ENCODE assay signal across 17 mouse cellular contexts in the genomic region with DNA sequence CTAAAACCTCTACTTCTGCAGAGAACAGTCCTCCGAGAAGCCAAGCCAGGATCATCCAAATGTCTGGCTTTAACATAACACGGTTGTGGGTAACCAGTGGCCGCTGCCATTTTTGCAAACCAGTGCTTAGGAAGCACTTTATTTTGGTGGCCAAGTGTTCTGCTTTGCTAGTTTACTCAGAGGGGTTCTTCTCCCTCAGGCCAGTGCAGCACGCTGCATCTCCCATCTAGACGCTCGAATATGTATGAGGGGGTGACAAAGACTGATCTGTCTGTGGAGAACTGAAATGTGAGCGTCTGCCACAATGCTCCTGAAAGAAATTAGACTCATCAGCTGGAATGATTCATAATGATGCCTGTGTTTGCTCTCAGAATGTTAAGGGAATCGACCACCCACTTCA. TPM values are rescaled to one million over a fixed set of nuclear protein-coding genes. Genes with fewer than 3 reads are reported as not detected.
DNase-seq lines count a peak whose midpoint lies in the region; ATAC-seq and TF ChIP-seq lines count a peak whose summit lies in the region.
"Had no signal": no experiment of that assay in that cellular context is flagged by ENCODE, and none has a peak within 500 bp of the region (broad histone marks: within the 10 kb centered on the region; RNA-seq: fewer than 3 reads in every experiment).

No protein-coding gene starts in this region.

- H3K4me1 ChIP-seq in hindbrain, embryonic 15.5 days (replicated peaks), result peaks cover 6% of the 10 kb centered on the region
- peaks cover 3% of the 10 kb centered on the region for H3K4me1 ChIP-seq in midbrain, embryonic 11.5 days (ENCODE audit: control insufficient read depth, insufficient read depth, low read length)
- H3K4me1 ChIP-seq: embryonic facial prominence, embryonic 13.5 days had no signal

- no peak overlapping the region for H3K4me2 ChIP-seq in hindbrain, embryonic 15.5 days
- no peak overlapping the region for H3K4me2 ChIP-seq in midbrain, embryonic 11.5 days
- H3K4me2 ChIP-seq: embryonic facial prominence, embryonic 13.5 days had no signal

- H3K36me3 ChIP-seq in hindbrain, embryonic 15.5 days, result no peaks in the 10 kb centered on the region
- H3K36me3 ChIP-seq in midbrain, embryonic 11.5 days (ENCODE audit: control insufficient read depth, insufficient read depth, low read length), result no peaks in the 10 kb centered on the region
- H3K36me3 ChIP-seq: embryonic facial prominence, embryonic 13.5 days had no signal

- no peak for TF ChIP-seq CTCF in brain, embryonic 14.5 days (IDR thresholded peaks at IDR 0.05; ENCODE audit: borderline replicate concordance, extremely low read depth, insufficient read depth, insufficient read length)

- TF ChIP-seq POLR2A in brain, embryonic 14.5 days (IDR thresholded peaks at IDR 0.05; ENCODE audit: borderline replicate concordance, extremely low read depth, insufficient read depth, insufficient read length, poor library complexity, severe bottlenecking), result no peak

- ATAC-seq in hindbrain, embryonic 15.5 days (ENCODE audit: low FRiP score, low read depth), result no peak
- ATAC-seq in midbrain, embryonic 11.5 days (ENCODE audit: low FRiP score), result 0 out of 2 replicates have a peak, but pooled peaks have one; percentile 42
- ATAC-seq: Patski had no signal

- 30% methylated on average over 8 of the region's 8 CpGs for WGBS in hindbrain, embryonic 15.5 days
- WGBS in midbrain, embryonic 11.5 days, result 67% methylated on average over 8 of the region's 8 CpGs

- no peak overlapping the region for H3K4me3 ChIP-seq in hindbrain, embryonic 15.5 days
- H3K4me3 ChIP-seq in midbrain, embryonic 11.5 days (ENCODE audit: low read depth, low read length), result no peak overlapping the region
- H3K4me3 ChIP-seq: embryonic facial prominence, embryonic 13.5 days had no signal

- H3K9ac ChIP-seq in hindbrain, embryonic 15.5 days, result no peak overlapping the region
- H3K9ac ChIP-seq in midbrain, embryonic 11.5 days (ENCODE audit: low read length), result 0 out of 2 replicates have a peak overlapping the region, but pooled peaks have one; percentile 4
- H3K9ac ChIP-seq: embryonic facial prominence, embryonic 13.5 days had no signal

- DNase-seq in frontal cortex, adult 2 months (ENCODE audit: extremely low spot score in 1 of 2, low spot score in 1 of 2), result peak; percentile 12 to 54
- DNase-seq in frontal cortex, postnatal 10 days (ENCODE audit: low spot score in 2 of 2), result no peak
- peak; percentile 66 for DNase-seq in brain, embryonic 14.5 days (ENCODE audit: low read depth)
- DNase-seq in midbrain, embryonic 11.5 days (ENCODE audit: low spot score, missing footprints), result peak; percentile 86
- no peak for DNase-seq in thymus, postnatal 25 days
- DNase-seq in urinary bladder, postnatal 36 days (ENCODE audit: low spot score in 2 of 2), result no peak
- DNase-seq in gastrocnemius, postnatal 10 days, result no peak
- DNase-seq: adrenal gland, postnatal 10 days; cerebellum, adult 11-12 months; kidney, postnatal 36 days; thymus, postnatal 4 days had no signal

- no peaks in the 10 kb centered on the region for H3K9me3 ChIP-seq in hindbrain, embryonic 15.5 days
- H3K9me3 ChIP-seq in midbrain, embryonic 11.5 days (ENCODE audit: control insufficient read depth, low read length), result no peaks in the 10 kb centered on the region
- H3K9me3 ChIP-seq: embryonic facial prominence, embryonic 13.5 days had no signal

- no peaks in the 10 kb centered on the region for H3K27me3 ChIP-seq in hindbrain, embryonic 15.5 days
- no peaks in the 10 kb centered on the region for H3K27me3 ChIP-seq in midbrain, embryonic 11.5 days (ENCODE audit: control insufficient read depth, insufficient read depth, low read length)
- H3K27me3 ChIP-seq: embryonic facial prominence, embryonic 13.5 days; Patski had no signal

- H3K27ac ChIP-seq in hindbrain, embryonic 15.5 days (replicated peaks), result peak overlapping the region; percentile 61; the same call in 1 of the 2 replicates
- 0 out of 2 replicates have a peak overlapping the region, but pooled peaks have one; percentile 25 for H3K27ac ChIP-seq in midbrain, embryonic 11.5 days (ENCODE audit: low read depth, low read length)
- H3K27ac ChIP-seq: embryonic facial prominence, embryonic 13.5 days had no signal

RNA-seq across cellular contexts. Expression of a gene that starts 11.2 kb away (rescaled TPM):
- polyA plus RNA-seq in frontal cortex, adult 2 months (2012; rRNA removed), result not detected in 2 replicates
- not detected in 2 replicates for polyA plus RNA-seq in brain, embryonic 14.5 days (2012; rRNA removed)
- not detected in 2 replicates for polyA plus RNA-seq in hindbrain, embryonic 15.5 days (2015; fragmentation: Nextera tagmentation; extraction: Ambion mirVana)
- not detected in 2 replicates for polyA plus RNA-seq in midbrain, embryonic 11.5 days (2014; fragmentation: Nextera tagmentation; extraction: Ambion mirVana)
- not detected for total RNA-seq in gastrocnemius, postnatal 10 days (2021)
- total RNA-seq: adrenal gland, postnatal 10 days; hematopoietic stem cell, adult 5-6 weeks; liver, adult 2 months had no signal
- polyA plus RNA-seq: embryonic facial prominence, embryonic 13.5 days; liver, adult 2 months; Patski; spleen, adult 2 months had no signal

Comparison
In these comparisons a context has a peak if more than half of its experiments do, and no peak if none do; other contexts are left out.
1. DNase-seq: peak in frontal cortex, adult 2 months (2 of 2), brain, embryonic 14.5 days (single experiment) and midbrain, embryonic 11.5 days (single experiment); none in frontal cortex, postnatal 10 days (0 of 2), thymus, postnatal 25 days (single experiment), urinary bladder, postnatal 36 days (0 of 2) and gastrocnemius, postnatal 10 days (single experiment).